Mouse (Mus musculus) E14TG2a.4 (cell line): Measurements from ENCODE around the gene Gp9.

Source experiments
- CTCF ChIP-seq: conservative IDR thresholded peaks from 2 replicates; pipeline ENCODE4 v1.5.1; 2014; ENCODE audit warnings: low read length
- NANOG ChIP-seq: IDR thresholded peaks from 2 replicates; pipeline ENCODE4 v1.6.1; 2014; ENCODE audit warnings: borderline replicate concordance, low read length, mixed read lengths
- POU5F1 ChIP-seq: IDR thresholded peaks from 2 replicates; pipeline ENCODE4 v1.6.1; 2014; ENCODE audit warnings: low read length, borderline replicate concordance

DNA sequence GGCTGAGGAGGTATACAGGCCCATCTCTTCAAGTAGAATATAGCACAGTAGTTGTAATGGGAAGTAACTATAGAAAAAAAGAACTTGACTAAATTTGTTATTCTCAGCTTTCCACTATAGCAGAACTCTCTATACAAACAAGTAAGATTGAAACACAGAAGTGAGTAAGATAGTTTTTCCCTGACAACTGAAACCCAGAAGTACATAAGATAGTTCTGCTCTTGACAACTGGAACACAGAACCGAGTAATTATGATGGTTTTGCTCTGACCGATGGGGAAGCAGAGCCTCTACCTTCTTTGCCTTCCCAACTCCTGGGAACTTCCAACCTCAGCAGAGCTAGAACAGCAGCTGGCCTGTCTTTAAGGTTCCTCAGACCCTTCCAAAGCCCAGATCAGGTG, 31.3 kb downstream of the Gp9 start:
- no peak for TF ChIP-seq CTCF
- no peak for TF ChIP-seq NANOG
- no peak for TF ChIP-seq POU5F1
